Mouse (Mus musculus): ENCODE measurements around the gene Prl8a6.

- TF ChIP-seq POLR2A (IDR thresholded peaks at IDR 0.05; ENCODE audit: control insufficient read depth, extremely low read depth, insufficient read depth, low read length, poor library complexity): no peak
- TF ChIP-seq CTCF (IDR thresholded peaks at IDR 0.05; ENCODE audit: borderline replicate concordance, control insufficient read depth, extremely low read depth, insufficient read depth, low read length, poor library complexity): no peak
These were observed 24.8 kb downstream of the Prl8a6 start for GRCm38 (mm10) chr13:27413640-27414039.

All from thymus, adult 2 months (tissue).